Mouse (Mus musculus): ENCODE data around the gene Gamt.

Gene Gamt

DNA sequence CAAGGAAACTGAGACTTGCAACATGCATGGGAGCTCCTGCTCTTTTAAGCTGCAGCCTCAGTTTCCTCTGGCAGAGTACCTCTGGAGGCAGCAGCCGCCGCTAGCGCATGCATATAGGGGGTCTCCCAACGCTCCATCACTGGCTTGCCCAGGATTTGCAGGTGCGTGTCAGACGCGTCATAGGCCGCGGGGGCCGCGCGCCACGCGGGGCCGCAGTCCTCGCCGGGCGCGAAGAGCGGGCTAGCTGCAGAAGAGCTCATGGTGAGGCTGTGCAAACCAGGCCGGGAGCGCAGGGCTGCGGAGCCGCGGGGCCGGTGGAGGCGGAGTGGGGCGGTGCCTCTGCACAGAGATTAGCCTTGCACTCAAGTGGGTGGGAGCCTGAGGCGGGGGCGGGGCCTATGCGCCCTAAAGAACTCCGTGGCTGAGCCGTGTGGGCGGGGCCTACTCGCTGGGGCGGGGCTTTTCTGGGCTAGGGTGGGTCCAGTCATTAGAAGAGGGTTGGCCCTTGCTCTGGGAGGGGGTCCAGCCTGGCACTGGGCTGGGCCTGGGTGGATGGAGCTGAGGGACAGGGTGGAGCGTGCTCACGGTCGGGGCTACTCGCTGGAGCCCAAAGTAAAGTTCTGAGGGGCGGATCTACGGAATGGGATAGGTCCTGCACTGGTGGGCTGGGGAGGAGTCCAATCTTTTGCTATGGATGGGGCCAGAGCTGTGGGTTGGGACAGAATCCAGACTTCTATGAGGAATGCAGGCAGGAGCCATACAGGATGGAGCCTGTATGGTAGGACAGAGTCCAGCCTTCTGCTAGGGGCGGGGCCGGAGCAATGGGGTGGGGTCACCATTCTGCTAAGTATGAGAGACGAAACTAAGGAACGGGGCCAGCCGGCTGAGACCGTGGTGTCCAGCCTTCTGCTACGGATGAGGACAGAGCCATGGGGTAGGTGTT is at the start of gene Gamt, which contains the start of gene Dazap1:
Gene Gamt, minus strand, starts transcription at position 371 of the 943 bp plus-strand sequence.
Gene Dazap1, plus strand, starts transcription at position 845 of the 943 bp plus-strand sequence.
- peak; percentile 98 for DNase-seq (ENCODE audit: low spot score)

GRCm38 (mm10) chr10:80304862-80305261 is 44.0 kb upstream of the Gamt start:
- no peak for DNase-seq (ENCODE audit: low spot score)

DNA sequence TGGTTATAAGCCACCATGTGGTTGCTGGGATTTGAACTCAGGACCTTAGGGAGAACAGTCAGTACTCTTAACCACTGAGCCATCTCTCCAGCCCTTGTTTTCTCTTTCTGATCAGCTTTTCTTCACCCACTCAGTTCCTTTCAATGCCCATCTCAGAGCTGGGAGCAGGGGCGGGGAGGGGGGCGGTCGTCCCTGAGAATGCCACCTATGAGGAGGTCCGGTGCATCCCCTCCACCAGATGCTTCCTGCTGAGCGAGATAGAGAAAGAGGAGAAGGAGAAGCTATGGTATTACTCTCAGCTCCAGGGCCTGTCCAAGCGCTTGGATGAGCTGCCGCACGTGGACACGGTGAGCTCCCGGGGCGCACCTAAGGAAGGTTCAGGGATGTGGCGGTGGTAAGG is 43.6 kb upstream of the Gamt start:
- DNase-seq (ENCODE audit: low spot score): no peak

DNA sequence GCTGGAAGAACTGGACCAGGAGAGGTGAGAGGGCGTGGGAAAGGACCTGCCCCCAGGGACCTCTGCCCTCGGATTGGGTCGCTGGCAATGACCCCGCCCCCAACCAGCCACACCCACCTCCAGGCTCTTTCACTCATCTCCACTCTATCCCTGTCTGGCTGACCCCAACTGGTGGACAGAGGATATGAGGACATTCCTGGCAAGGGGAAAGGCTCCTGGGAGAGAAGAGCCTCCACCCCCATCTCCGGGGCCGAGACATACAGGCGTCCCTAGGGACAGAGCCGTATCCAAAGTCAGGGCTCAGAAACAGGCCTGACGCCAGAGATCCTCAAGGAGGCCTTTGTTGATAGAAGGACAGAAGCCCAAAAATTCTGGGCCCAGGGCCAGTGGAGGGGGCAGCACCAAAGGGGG is 41.7 kb upstream of the Gamt start:
- peak; percentile 94 for DNase-seq (ENCODE audit: low spot score)

- DNase-seq (ENCODE audit: low spot score): no peak
Observed at GRCm38 (mm10) chr10:80302082-80302355, 41.2 kb upstream of the Gamt start.

DNA sequence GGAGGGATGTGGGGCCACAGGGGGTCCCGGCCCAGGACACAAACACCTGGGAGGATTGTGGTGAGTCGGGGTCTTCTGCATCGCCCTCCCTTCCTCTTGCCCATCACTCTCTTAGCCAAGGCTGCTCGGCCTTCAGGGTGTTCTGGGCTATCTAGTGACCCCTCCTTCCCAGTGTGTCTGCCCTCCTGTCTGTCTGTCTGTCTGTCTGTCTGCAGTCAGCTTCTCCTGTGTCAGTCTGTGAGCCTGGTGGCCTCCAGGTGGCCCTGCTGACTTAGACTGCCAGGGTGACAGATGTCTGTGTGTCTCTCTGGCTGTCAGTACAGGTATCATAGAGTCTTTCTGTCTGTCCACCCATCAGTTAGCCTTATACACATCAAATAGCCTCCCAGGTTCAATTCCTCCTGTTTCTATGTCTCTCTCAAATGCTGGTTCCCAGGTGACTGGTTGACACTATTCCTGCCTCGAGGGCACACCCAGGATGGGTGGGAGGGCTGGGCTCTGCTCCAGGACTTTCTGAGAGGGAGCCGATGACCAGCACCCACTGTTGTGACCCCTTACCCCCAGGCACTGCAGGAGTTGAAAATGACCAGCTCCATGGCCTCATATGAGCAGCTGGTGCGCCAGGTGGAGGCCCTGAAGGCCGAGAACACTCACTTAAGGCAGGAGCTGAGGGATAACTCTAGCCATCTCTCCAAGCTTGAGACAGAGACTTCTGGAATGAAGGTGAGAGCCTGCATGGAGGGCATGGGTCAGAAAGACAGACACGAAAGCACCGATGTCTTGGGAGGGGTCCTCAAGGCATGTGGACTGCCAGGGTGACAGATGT is 40.7 kb upstream of the Gamt start:
- DNase-seq (ENCODE audit: low spot score): no peak

DNA sequence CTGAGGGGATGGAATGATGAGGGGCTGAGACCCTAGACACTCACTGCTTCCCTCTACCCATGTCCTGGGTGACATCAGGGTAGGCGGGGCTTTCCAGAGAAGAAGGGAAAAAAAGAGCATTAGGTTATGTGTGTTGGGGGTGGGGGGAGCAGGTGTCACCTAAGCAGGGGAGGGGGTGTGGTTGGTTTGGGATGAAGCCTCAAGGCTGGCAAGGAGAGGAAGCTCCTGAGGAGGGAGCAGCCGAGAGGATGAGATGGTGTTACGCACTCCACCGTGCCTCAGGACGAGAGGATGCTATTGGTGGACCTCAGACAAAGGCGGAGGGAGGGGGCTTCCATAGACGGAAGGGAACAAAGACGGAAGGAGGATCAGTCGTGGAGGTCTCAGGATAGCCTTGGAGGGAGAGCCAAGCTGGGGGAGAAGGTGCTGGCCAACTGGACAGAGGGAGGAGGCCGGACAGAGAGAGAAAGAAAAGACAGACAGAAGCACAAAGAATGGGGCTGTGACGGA is 39.9 kb upstream of the Gamt start:
- no peak for DNase-seq (ENCODE audit: low spot score)

DNA sequence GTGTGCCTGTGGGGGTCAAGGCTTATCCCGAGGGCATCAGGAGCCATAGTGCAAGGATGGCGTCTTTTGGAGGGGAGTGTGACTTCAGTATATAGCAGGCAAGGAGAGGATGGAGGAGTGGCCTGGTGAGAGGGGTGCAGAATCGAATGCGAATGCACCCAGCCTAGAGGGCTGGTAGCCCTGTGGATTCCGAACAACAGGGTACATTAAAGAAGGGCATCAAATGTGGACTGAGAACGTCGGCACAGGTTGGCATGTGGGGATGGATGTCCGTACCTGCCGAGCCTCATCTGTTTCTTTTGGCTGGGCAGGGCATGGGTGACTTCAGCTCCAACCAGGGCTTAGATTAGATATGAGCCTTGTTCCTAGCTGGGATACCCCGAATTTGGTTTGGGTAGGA is 39.0 kb upstream of the Gamt start:
- DNase-seq (ENCODE audit: low spot score): no peak

GRCm38 (mm10) chr10:80299301-80299700 is 38.5 kb upstream of the Gamt start:
- no peak for DNase-seq (ENCODE audit: low spot score)

- DNase-seq (ENCODE audit: low spot score): no peak
Observed at GRCm38 (mm10) chr10:80298571-80299281, 37.9 kb upstream of the Gamt start.

GRCm38 (mm10) chr10:80297526-80298133 is 36.8 kb upstream of the Gamt start:
- no peak for DNase-seq (ENCODE audit: low spot score)

GRCm38 (mm10) chr10:80296824-80297223 is 36.0 kb upstream of the Gamt start:
- no peak for DNase-seq (ENCODE audit: low spot score)

- DNase-seq (ENCODE audit: low spot score): peak; percentile 45
Observed at GRCm38 (mm10) chr10:80295618-80296425, 35.0 kb upstream of the Gamt start, which contains the start of gene Apc2. TSS of gene Apc2 (plus strand) at chr10:80295977.

DNA sequence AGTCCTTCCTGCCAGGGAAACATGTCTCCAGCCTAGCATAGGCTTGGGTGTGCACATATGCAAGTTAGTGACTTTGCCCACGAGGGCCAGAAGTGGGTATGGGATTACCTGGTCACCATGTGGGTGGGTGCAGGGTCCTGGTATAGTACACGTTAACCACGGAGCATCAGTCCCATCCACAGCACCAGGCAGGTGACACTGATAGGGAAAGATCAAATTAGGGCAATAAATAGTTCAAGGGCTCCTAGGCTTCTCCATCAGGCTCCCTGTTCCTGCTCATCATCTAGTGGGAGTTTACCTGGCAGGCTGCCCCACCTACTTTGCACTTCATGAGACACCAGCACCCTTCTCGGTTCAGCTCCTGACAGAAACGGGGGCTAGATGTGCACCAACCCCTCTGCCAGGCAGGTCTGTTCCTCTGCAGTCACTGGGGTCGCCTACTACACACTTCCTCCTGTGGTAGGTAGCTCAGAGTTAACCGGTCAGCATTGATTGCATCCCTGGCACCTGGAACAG is 34.0 kb upstream of the Gamt start:
- DNase-seq (ENCODE audit: low spot score): no peak

- DNase-seq (ENCODE audit: low spot score): peak; percentile 48
Observed at GRCm38 (mm10) chr10:80294311-80294710, 33.5 kb upstream of the Gamt start.

DNA sequence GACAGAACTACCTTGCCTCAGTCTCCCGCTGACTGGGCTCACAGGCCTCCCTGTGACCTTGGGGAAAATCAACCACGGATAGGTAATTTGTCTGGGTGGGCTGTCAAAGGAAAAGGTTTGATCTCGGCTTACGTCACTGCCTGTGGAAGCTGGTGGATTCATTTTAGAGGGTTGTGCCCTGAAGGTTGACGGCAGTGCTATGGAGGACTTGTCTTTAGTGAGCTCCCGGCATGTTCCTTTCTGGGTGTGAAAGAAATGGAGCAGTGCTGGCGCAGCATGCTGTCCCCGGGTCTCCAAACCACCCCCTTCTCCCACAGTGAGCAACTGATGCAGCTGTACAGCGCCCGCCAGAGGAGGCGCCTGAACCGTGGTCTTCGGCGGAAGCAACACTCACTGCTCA is 32.5 kb upstream of the Gamt start:
- peak; percentile 28 for DNase-seq (ENCODE audit: low spot score)

DNA sequence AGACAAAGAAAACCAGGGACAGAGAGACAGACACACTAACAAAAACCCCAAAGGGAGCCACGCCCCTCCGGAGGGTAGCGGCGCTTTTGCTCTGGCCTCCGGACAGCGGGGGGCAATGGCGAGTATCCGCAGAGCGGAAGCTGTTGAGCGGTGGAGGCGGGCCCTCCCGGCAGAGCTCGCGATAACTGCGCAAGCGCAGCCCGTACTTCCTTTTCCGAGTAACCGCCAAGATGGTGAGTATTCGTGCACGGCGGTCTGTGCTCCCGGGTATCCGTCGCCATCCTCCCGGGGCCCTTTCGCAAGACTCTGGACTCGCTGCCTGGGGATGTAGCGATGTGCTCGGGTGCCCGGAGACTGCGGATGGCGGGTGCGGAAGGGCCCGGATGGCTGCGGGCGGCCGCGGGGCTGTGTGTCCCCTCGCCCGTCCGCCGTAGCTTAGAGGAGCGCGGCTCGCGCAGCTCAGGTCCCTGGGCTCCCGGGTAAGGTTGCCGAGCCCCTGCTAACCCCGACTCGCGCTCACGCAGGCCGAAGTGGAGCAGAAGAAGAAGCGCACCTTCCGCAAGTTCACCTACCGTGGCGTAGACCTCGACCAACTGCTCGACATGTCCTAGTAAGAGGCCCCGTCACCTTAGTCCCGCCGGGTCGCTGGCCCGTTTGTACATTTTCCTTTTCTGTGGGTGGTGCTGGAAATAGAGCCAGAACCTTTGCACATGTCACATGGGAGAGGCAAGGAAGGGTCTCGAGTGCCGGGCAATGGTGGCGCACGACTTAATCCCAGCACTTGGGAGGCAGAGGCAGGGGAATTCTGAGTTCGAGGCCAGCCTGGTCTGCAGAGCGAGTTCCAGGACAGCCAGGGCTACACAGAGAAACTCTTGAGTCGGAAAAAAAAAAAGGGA is 31.7 kb upstream of the Gamt start, which contains the start of gene Rps15:
Gene Rps15, plus strand, starts transcription at position 203 of the 896 bp plus-strand sequence.
- DNase-seq (ENCODE audit: low spot score): peak; percentile 95

GRCm38 (mm10) chr10:80288657-80289056 is 27.8 kb upstream of the Gamt start:
- no peak for DNase-seq (ENCODE audit: low spot score)

- no peak for DNase-seq (ENCODE audit: low spot score)
Observed at GRCm38 (mm10) chr10:80288097-80288496, 27.3 kb upstream of the Gamt start.

All from adipocyte (in vitro differentiated cells).